Mouse (Mus musculus): ENCODE data around the gene Mapk1ip1l. TPM values are rescaled to one million over a fixed set of nuclear protein-coding genes. Genes with fewer than 3 reads are reported as not detected.

Mapk1ip1l gene
- polyA plus RNA-seq, 1 experiment from 2014 or later: 60.8 TPM

DNA sequence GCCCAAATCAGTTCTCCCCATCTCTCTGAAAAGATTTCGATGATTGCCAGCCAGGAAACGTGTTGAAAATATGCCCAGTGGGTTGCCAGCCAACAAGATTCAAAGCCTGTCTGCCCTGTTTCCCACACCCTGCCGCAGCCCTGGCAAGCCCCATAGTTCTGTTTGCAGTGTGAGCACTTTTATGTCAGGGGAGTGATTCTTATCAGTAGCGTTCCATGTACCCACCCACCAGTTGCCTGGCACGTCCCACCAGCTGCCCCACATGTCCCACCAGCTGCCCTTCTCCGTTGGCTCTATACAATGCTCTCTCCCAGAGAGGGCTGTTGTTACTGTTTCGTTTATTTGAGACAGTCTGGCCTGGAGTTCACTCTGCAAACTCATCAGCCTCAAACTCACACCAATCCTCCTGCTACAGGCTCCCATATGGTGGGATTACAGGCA is 68.8 kb downstream of the Mapk1ip1l start:
- no peaks in the 10 kb centered on the region for H3K27me3 ChIP-seq
- peak; percentile 59; the same call in 1 of the 2 replicates for ATAC-seq
- no peak overlapping the region for H3K4me2 ChIP-seq (replicated peaks)
- no peak overlapping the region for H3K9ac ChIP-seq (replicated peaks)
- H3K27ac ChIP-seq: 0 out of 2 replicates have a peak overlapping the region, but pooled peaks have one; percentile 4
- WGBS: 60% methylated on average over 7 of the region's 7 CpGs
- H3K36me3 ChIP-seq: no peaks in the 10 kb centered on the region
- peaks cover 17% of the 10 kb centered on the region for H3K4me1 ChIP-seq (replicated peaks)
- no peak overlapping the region for H3K4me3 ChIP-seq (replicated peaks)
- no peaks in the 10 kb centered on the region for H3K9me3 ChIP-seq

DNA sequence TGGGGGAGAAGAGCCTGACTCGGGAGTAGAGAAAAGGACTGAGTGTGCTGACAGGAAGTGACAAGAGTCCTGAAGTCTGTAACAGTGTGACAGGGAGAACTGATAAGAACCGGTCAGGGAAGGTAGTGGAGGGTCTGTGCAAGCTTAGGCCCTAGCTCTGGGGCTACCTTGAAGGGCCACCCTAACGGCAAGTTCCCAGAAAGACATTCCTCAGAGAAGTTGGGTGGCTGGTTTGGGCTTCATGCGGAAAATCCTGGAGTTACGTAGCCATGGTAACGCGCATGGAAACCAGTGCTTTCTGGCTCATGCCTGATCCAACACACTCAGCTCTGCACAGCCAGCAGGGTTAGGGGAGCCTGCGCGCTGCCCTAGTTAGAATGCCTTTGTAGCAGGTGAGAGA is 69.4 kb downstream of the Mapk1ip1l start, which contains the start of gene Lgals3:
Gene Lgals3 (plus strand): TSS at position 291 of the 400 bp plus-strand sequence.
- no peaks in the 10 kb centered on the region for H3K9me3 ChIP-seq
- no peaks in the 10 kb centered on the region; the same call in 1 of the 2 replicates for H3K27me3 ChIP-seq
- no peaks in the 10 kb centered on the region for H3K36me3 ChIP-seq
- H3K4me2 ChIP-seq (replicated peaks): peak within 1 kb of the TSS; percentile 28
- peaks cover 17% of the 10 kb centered on the region for H3K4me1 ChIP-seq (replicated peaks)
- 25% methylated on average over 9 of the region's 9 CpGs for WGBS
- ATAC-seq: peak; percentile 96
- H3K4me3 ChIP-seq (replicated peaks): no peak within 1 kb of the TSS
- H3K9ac ChIP-seq (replicated peaks): no peak within 1 kb of the TSS
- 0 out of 2 replicates have a peak within 1 kb of the TSS, but pooled peaks have one; percentile 40 for H3K27ac ChIP-seq

GRCm38 (mm10) chr14:47369741-47370140 is 71.7 kb downstream of the Mapk1ip1l start:
- no peak overlapping the region for H3K9ac ChIP-seq (replicated peaks)
- ATAC-seq: no peak
- WGBS: 87% methylated on average over 5 of the region's 5 CpGs

GRCm38 (mm10) chr14:47370790-47371189 is 72.7 kb downstream of the Mapk1ip1l start:
- 87% methylated on average over 3 of the region's 3 CpGs for WGBS
- no peak for ATAC-seq

More at GRCm38 (mm10) chr14:47369741-47370140, 71.7 kb downstream of the Mapk1ip1l start:
- Histone ChIP-seq H3K4me1 (replicated peaks) (peaks cover 27% of the 10 kb centered on the region), H3K36me3 (no peaks in the 10 kb centered on the region), H3K27ac (no peak overlapping the region), H3K4me2 (replicated peaks) (no peak overlapping the region), H3K4me3 (replicated peaks) (no peak overlapping the region), H3K27me3 (peaks cover 20% of the 10 kb centered on the region), H3K9me3 (no peaks in the 10 kb centered on the region)

DNA sequence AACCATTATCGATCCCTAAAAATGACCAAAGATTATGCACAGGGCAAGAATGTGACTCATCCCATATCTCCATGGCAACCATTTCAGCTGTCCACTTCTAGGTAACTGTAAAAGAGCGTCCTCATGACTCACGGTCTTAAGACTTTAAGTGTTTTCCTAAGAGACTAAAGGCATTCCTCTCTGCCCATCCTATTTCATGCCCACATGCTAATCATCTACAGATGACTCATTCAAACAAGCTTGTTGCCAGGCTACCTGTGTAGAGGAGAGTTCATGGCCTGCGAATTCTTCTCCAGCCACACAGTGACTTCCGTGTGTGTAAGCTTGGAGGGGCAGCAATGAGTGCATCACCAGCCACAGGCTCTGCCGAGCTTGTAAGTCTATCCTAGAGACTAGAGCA is 73.6 kb downstream of the Mapk1ip1l start:
- Histone ChIP-seq H3K27ac (no peak overlapping the region), H3K4me1 (replicated peaks) (peaks cover 23% of the 10 kb centered on the region), H3K36me3 (no peaks in the 10 kb centered on the region), H3K9ac (replicated peaks) (no peak overlapping the region), H3K4me2 (replicated peaks) (no peak overlapping the region), H3K4me3 (replicated peaks) (no peak overlapping the region), H3K9me3 (no peaks in the 10 kb centered on the region), H3K27me3 (peaks cover 22% of the 10 kb centered on the region)
- 63% methylated on average over 6 of the region's 6 CpGs for WGBS
- no peak for ATAC-seq

More at GRCm38 (mm10) chr14:47370790-47371189, 72.7 kb downstream of the Mapk1ip1l start:
- Histone ChIP-seq H3K9me3 (no peaks in the 10 kb centered on the region), H3K4me2 (replicated peaks) (no peak overlapping the region), H3K4me1 (replicated peaks) (peaks cover 23% of the 10 kb centered on the region), H3K4me3 (replicated peaks) (no peak overlapping the region), H3K27me3 (peaks cover 22% of the 10 kb centered on the region), H3K9ac (replicated peaks) (no peak overlapping the region), H3K27ac (no peak overlapping the region), H3K36me3 (no peaks in the 10 kb centered on the region)

Other genes starting within 250 kb of the Mapk1ip1l start
- gene Gch1, start 108.9 kb upstream of the Mapk1ip1l start, polyA plus RNA-seq (2015; fragmentation: Nextera tagmentation; extraction: Ambion mirVana): 3.5 and 7.2 TPM in 2 replicates
- 23.5 and 25.3 TPM in 2 replicates for gene Wdhd1, start 21.4 kb upstream of the Mapk1ip1l start, polyA plus RNA-seq (2015; fragmentation: Nextera tagmentation; extraction: Ambion mirVana)
- 3.7 and 3.9 TPM in 2 replicates for gene Socs4, start 21.3 kb upstream of the Mapk1ip1l start, polyA plus RNA-seq (2015; fragmentation: Nextera tagmentation; extraction: Ambion mirVana)
- gene Lgals3, start 69.5 kb downstream of the Mapk1ip1l start, polyA plus RNA-seq (2015; fragmentation: Nextera tagmentation; extraction: Ambion mirVana): 0.54 and 1.2 TPM in 2 replicates
- gene Dlgap5, start 120.1 kb downstream of the Mapk1ip1l start, polyA plus RNA-seq (2015; fragmentation: Nextera tagmentation; extraction: Ambion mirVana): 20.1 and 21.1 TPM in 2 replicates
- 24.9 and 26.6 TPM in 2 replicates for gene Fbxo34, start 152.2 kb downstream of the Mapk1ip1l start, polyA plus RNA-seq (2015; fragmentation: Nextera tagmentation; extraction: Ambion mirVana)

Measured in midbrain, embryonic 13.5 days (tissue).